27 mouse cellular contexts compared by ENCODE assay signal in genomic region chr2:169597971-169598370, GRCm38 (mm10). TPM values are rescaled to one million over a fixed set of nuclear protein-coding genes. Genes with fewer than 3 reads are reported as not detected.
A peak's percentile ranks its signal among the peaks of the same experiment; 100 is the strongest.
DNase-seq lines count a peak whose midpoint lies in the region; ATAC-seq and TF ChIP-seq lines count a peak whose summit lies in the region.
"Had no signal": no experiment of that assay in that cellular context is flagged by ENCODE, and none has a peak within 500 bp of the region (broad histone marks: within the 10 kb centered on the region; RNA-seq: fewer than 3 reads in every experiment).

No protein-coding gene starts in this region.

- TF ChIP-seq POLR2A in brain, embryonic 14.5 days (IDR thresholded peaks at IDR 0.05; ENCODE audit: borderline replicate concordance, extremely low read depth, insufficient read depth, insufficient read length, poor library complexity, severe bottlenecking) = no peak

- no peak overlapping the region for H3K4me2 ChIP-seq in forebrain, embryonic 14.5 days (ENCODE audit: low read length)
- no peak overlapping the region for H3K4me2 ChIP-seq in forebrain, embryonic 13.5 days
- H3K4me2 ChIP-seq in forebrain, embryonic 16.5 days (ENCODE audit: low read length) = no peak overlapping the region
- no peak overlapping the region for H3K4me2 ChIP-seq in forebrain, embryonic 11.5 days (ENCODE audit: low read depth, low read length, severe bottlenecking)
- H3K4me2 ChIP-seq: embryonic facial prominence, embryonic 13.5 days; embryonic facial prominence, embryonic 15.5 days had no signal

- TF ChIP-seq CTCF in brain, embryonic 14.5 days (IDR thresholded peaks at IDR 0.05; ENCODE audit: borderline replicate concordance, extremely low read depth, insufficient read depth, insufficient read length) = no peak

- no peaks in the 10 kb centered on the region for H3K9me3 ChIP-seq in forebrain, embryonic 14.5 days (replicated peaks; ENCODE audit: control insufficient read depth, low read length)
- no peaks in the 10 kb centered on the region for H3K9me3 ChIP-seq in forebrain, embryonic 13.5 days (replicated peaks)
- H3K9me3 ChIP-seq in forebrain, embryonic 16.5 days (ENCODE audit: control insufficient read depth, low read length) = no peaks in the 10 kb centered on the region
- H3K9me3 ChIP-seq in forebrain, embryonic 11.5 days (ENCODE audit: control insufficient read depth, low read length) = no peaks in the 10 kb centered on the region
- H3K9me3 ChIP-seq: embryonic facial prominence, embryonic 13.5 days; embryonic facial prominence, embryonic 15.5 days; forebrain, embryonic 10.5 days had no signal

- H3K4me1 ChIP-seq in forebrain, embryonic 14.5 days (ENCODE audit: control insufficient read depth, insufficient read depth, low read length) = peaks cover 8% of the 10 kb centered on the region; the same call in 1 of the 2 replicates
- peaks cover 36% of the 10 kb centered on the region for H3K4me1 ChIP-seq in forebrain, embryonic 13.5 days
- H3K4me1 ChIP-seq in forebrain, embryonic 16.5 days (replicated peaks; ENCODE audit: control insufficient read depth, insufficient read depth, low read length) = peaks cover 34% of the 10 kb centered on the region
- H3K4me1 ChIP-seq in forebrain, embryonic 11.5 days (replicated peaks; ENCODE audit: control insufficient read depth, insufficient read depth, low read length) = no peaks in the 10 kb centered on the region
- H3K4me1 ChIP-seq: forebrain, embryonic 10.5 days had no signal

- ATAC-seq in forebrain, embryonic 14.5 days = no peak
- ATAC-seq in forebrain, embryonic 13.5 days = no peak
- 0 out of 2 replicates have a peak, but pooled peaks have one; percentile 15 for ATAC-seq in forebrain, embryonic 16.5 days
- no peak for ATAC-seq in forebrain, embryonic 11.5 days (replicated peaks; ENCODE audit: low FRiP score)
- ATAC-seq: activated CD4-positive, CD25-positive, alpha-beta regulatory T cell, adult 4 months; CD4-positive, CD25-positive, alpha-beta regulatory T cell, adult 4 months; Patski had no signal

- no peak overlapping the region for H3K9ac ChIP-seq in forebrain, embryonic 14.5 days (ENCODE audit: low read length)
- H3K9ac ChIP-seq in forebrain, embryonic 13.5 days = no peak overlapping the region
- no peak overlapping the region for H3K9ac ChIP-seq in forebrain, embryonic 16.5 days (replicated peaks; ENCODE audit: low read depth, low read length)
- no peak overlapping the region for H3K9ac ChIP-seq in forebrain, embryonic 11.5 days (ENCODE audit: low read length)
- H3K9ac ChIP-seq: embryonic facial prominence, embryonic 13.5 days; embryonic facial prominence, embryonic 15.5 days had no signal

- no peak overlapping the region for H3K4me3 ChIP-seq in forebrain, embryonic 14.5 days (ENCODE audit: low read depth, low read length)
- no peak overlapping the region for H3K4me3 ChIP-seq in forebrain, embryonic 13.5 days
- H3K4me3 ChIP-seq in forebrain, embryonic 16.5 days (replicated peaks; ENCODE audit: low read length) = no peak overlapping the region
- no peak overlapping the region for H3K4me3 ChIP-seq in forebrain, embryonic 11.5 days (ENCODE audit: low read depth, low read length)
- H3K4me3 ChIP-seq: embryonic facial prominence, embryonic 13.5 days; embryonic facial prominence, embryonic 15.5 days; erythroblast, embryonic 14.5 days; forebrain, embryonic 10.5 days had no signal

- H3K36me3 ChIP-seq in forebrain, embryonic 14.5 days (ENCODE audit: control insufficient read depth, insufficient read depth, low read length) = no peaks in the 10 kb centered on the region
- H3K36me3 ChIP-seq in forebrain, embryonic 13.5 days (ENCODE audit: poor library complexity, severe bottlenecking) = no peaks in the 10 kb centered on the region
- no peaks in the 10 kb centered on the region for H3K36me3 ChIP-seq in forebrain, embryonic 16.5 days (ENCODE audit: control insufficient read depth, insufficient read depth)
- H3K36me3 ChIP-seq in forebrain, embryonic 11.5 days (ENCODE audit: control insufficient read depth, insufficient read depth, low read length) = no peaks in the 10 kb centered on the region
- H3K36me3 ChIP-seq: embryonic facial prominence, embryonic 13.5 days; embryonic facial prominence, embryonic 15.5 days; forebrain, embryonic 10.5 days; G1E had no signal

- 68% methylated on average over 8 of the region's 8 CpGs for WGBS in forebrain, embryonic 14.5 days
- 65% methylated on average over 8 of the region's 8 CpGs for WGBS in forebrain, embryonic 13.5 days
- WGBS in forebrain, embryonic 16.5 days = 54% methylated on average over 8 of the region's 8 CpGs
- 87% methylated on average over 8 of the region's 8 CpGs for WGBS in forebrain, embryonic 11.5 days

- no peaks in the 10 kb centered on the region for H3K27me3 ChIP-seq in forebrain, embryonic 14.5 days (replicated peaks; ENCODE audit: control insufficient read depth, insufficient read depth, low read length)
- no peaks in the 10 kb centered on the region for H3K27me3 ChIP-seq in forebrain, embryonic 13.5 days
- no peaks in the 10 kb centered on the region for H3K27me3 ChIP-seq in forebrain, embryonic 16.5 days (replicated peaks; ENCODE audit: control insufficient read depth, insufficient read depth, low read length)
- no peaks in the 10 kb centered on the region for H3K27me3 ChIP-seq in forebrain, embryonic 11.5 days (ENCODE audit: control insufficient read depth, insufficient read depth, low read length)
- H3K27me3 ChIP-seq: CH12.LX; embryonic facial prominence, embryonic 13.5 days; embryonic facial prominence, embryonic 15.5 days had no signal

- peak; percentile 54 for DNase-seq in forebrain, embryonic 14.5 days (ENCODE audit: low spot score)
- no peak for DNase-seq in forebrain, embryonic 11.5 days (ENCODE audit: low spot score)
- DNase-seq in brain, embryonic 14.5 days (ENCODE audit: low read depth) = peak; percentile 69
- DNase-seq: adrenal gland, adult 8-10 months; adrenal gland, postnatal 14 days; adrenal gland, postnatal 36 days; B cell, adult 2 months; cerebellum, adult 11 months; cerebellum, adult 18-20 months; cerebellum, adult 8-10 months; cerebellum, adult 9-11 months; cerebellum, postnatal 14 days; cerebellum, postnatal 36 days; embryo, embryonic 11 days had no signal

- H3K27ac ChIP-seq in forebrain, embryonic 14.5 days (ENCODE audit: low read depth, low read length) = peak overlapping the region; percentile 17
- H3K27ac ChIP-seq in forebrain, embryonic 13.5 days = no peak overlapping the region
- H3K27ac ChIP-seq in forebrain, embryonic 16.5 days (ENCODE audit: low read length) = peak overlapping the region; percentile 3
- H3K27ac ChIP-seq in forebrain, embryonic 11.5 days (ENCODE audit: low read depth, low read length) = no peak overlapping the region
- H3K27ac ChIP-seq: embryonic facial prominence, embryonic 13.5 days; embryonic facial prominence, embryonic 15.5 days; forebrain, embryonic 10.5 days had no signal

RNA-seq across cellular contexts. Expression of gene Gm11011, which starts 10.4 kb away (rescaled TPM):
- not detected in 2 replicates for polyA plus RNA-seq in forebrain, embryonic 14.5 days (2014; fragmentation: Nextera tagmentation; extraction: Ambion mirVana)
- not detected in 2 replicates for polyA plus RNA-seq in forebrain, embryonic 13.5 days (2015; fragmentation: Nextera tagmentation; extraction: Ambion mirVana)
- polyA plus RNA-seq in forebrain, embryonic 16.5 days (2015; fragmentation: Nextera tagmentation; extraction: Ambion mirVana) = not detected in 2 replicates
- polyA plus RNA-seq in forebrain, embryonic 11.5 days (2014; fragmentation: Nextera tagmentation; extraction: Ambion mirVana) = not detected in 2 replicates
- not detected in 2 replicates for polyA plus RNA-seq in brain, embryonic 14.5 days (2012; rRNA removed)
- polyA plus RNA-seq: activated CD4-positive, CD25-positive, alpha-beta regulatory T cell, adult 4 months; CD4-positive, CD25-positive, alpha-beta regulatory T cell, adult 4 months; embryonic facial prominence, embryonic 11.5 days; embryonic facial prominence, embryonic 13.5 days; embryonic facial prominence, embryonic 15.5 days; erythroblast, embryonic 14.5 days; forebrain, embryonic 10.5 days; frontal cortex, adult 2 months; G1E; Patski had no signal

RNA-seq across cellular contexts. Expression of gene Tshz2, which starts 34.8 kb away (rescaled TPM):
- 3.4 and 5.9 TPM in 2 replicates for polyA plus RNA-seq in forebrain, embryonic 14.5 days (2014; fragmentation: Nextera tagmentation; extraction: Ambion mirVana)
- 8.7 and 9.8 TPM in 2 replicates for polyA plus RNA-seq in forebrain, embryonic 13.5 days (2015; fragmentation: Nextera tagmentation; extraction: Ambion mirVana)
- 6.1 and 12.0 TPM in 2 replicates for polyA plus RNA-seq in forebrain, embryonic 16.5 days (2015; fragmentation: Nextera tagmentation; extraction: Ambion mirVana)
- 2.5 and 3.1 TPM in 2 replicates for polyA plus RNA-seq in forebrain, embryonic 11.5 days (2014; fragmentation: Nextera tagmentation; extraction: Ambion mirVana)
- polyA plus RNA-seq in brain, embryonic 14.5 days (2012; rRNA removed) = 18.9 and 42.6 TPM in 2 replicates
- polyA plus RNA-seq: erythroblast, embryonic 14.5 days; G1E had no signal

Comparison
In these comparisons a context has a peak if more than half of its experiments do, and no peak if none do; other contexts are left out.
1. H3K27ac ChIP-seq: peak in forebrain, embryonic 14.5 days (single experiment) and forebrain, embryonic 16.5 days (single experiment); none in forebrain, embryonic 13.5 days (single experiment) and forebrain, embryonic 11.5 days (single experiment).